Mouse (Mus musculus): ENCODE results near the gene Siah2. TPM values are rescaled to one million over a fixed set of nuclear protein-coding genes. Genes with fewer than 3 reads are reported as not detected.

The Siah2 gene
- polyA plus RNA-seq, 1 experiment from 2014 or later = 4.1 TPM

Other genes with a start within 250 kb of the Siah2 start
- 68.2 and 70.3 TPM in 2 replicates for gene Eif2a, start 166.6 kb downstream of the Siah2 start, polyA plus RNA-seq (2014; fragmentation: Nextera tagmentation; extraction: Ambion mirVana)
- 166 and 185 TPM in 2 replicates for gene Serp1, start 166.5 kb downstream of the Siah2 start, polyA plus RNA-seq (2014; fragmentation: Nextera tagmentation; extraction: Ambion mirVana)
- 23.8 and 24.2 TPM in 2 replicates for gene Selenot, start 115.8 kb downstream of the Siah2 start, polyA plus RNA-seq (2014; fragmentation: Nextera tagmentation; extraction: Ambion mirVana)
- gene Erich6, start 55.2 kb downstream of the Siah2 start, polyA plus RNA-seq (2014; fragmentation: Nextera tagmentation; extraction: Ambion mirVana) = 0.10 TPM in 1 of 2 replicates, not detected in the other
- not detected in 2 replicates for gene Mindy4b-ps, start 129.9 kb upstream of the Siah2 start, polyA plus RNA-seq (2014; fragmentation: Nextera tagmentation; extraction: Ambion mirVana)
- gene Clrn1, start 192.9 kb upstream of the Siah2 start, polyA plus RNA-seq (2014; fragmentation: Nextera tagmentation; extraction: Ambion mirVana) = 1.0 and 2.0 TPM in 2 replicates

Measured in embryonic facial prominence, embryonic 11.5 days (tissue).